Mouse (Mus musculus): ENCODE data around the gene Angptl4. TPM values are rescaled to one million over a fixed set of nuclear protein-coding genes. Genes with fewer than 3 reads are reported as not detected.
"Not testable (repeated sequence)": the region's sequence is repeated elsewhere in the genome, so short reads cannot be mapped to it uniquely, and the experiment has no call there.

Gene Angptl4
- total RNA-seq, 2 experiments from 2014 or later, result 3.8 to 4.0 TPM

DNA sequence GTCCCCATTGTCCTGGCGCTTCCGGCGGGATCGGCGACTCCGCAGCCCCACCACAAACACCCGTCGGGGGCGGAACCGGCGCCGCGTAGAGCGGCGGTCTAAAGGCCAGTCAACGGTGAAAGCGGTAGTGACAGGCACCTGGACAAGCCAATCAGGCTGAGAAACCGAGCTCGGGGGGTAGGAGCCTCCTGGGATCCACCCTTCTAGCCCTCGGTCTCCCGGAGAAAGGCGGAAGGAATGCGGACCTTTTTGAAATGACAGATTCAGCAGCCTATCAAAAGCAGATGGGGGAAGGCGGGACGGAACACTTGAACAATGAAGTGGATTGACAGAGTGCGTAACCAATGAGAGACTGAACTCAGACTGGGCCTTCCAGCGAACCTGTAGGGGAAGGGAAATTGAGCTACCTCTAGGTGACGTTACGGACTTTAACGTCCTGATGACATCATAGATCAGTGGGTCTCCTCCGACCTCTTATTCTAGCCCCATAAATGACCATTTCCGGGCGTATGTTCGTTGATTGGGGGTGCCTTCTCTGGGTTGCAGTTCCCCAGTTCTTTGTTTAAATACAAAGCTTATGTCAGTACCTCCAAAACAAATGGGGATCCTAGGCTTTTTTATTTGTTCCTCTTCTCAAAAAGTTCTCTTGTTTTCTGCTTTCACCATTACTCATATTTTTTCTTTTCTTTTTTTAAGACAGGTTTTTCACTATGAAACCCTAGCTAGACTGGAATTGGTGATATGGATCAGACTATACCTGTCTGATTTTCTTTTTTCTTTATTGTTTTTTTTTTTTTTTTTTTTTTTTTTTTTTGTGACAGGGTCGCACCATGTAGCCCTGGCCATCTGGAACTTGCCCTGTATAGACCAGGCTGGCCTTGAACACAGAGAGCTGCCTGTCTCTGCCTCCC is 21.1 kb downstream of the Angptl4 start, which contains the start of gene Rab11b:
Gene Rab11b, minus strand, starts transcription at position 276 of the 911 bp plus-strand sequence.
- DNase-seq (ENCODE audit: extremely low spot score in 1 of 2, low spot score in 1 of 2), result peak; percentile 97 to 98

DNA sequence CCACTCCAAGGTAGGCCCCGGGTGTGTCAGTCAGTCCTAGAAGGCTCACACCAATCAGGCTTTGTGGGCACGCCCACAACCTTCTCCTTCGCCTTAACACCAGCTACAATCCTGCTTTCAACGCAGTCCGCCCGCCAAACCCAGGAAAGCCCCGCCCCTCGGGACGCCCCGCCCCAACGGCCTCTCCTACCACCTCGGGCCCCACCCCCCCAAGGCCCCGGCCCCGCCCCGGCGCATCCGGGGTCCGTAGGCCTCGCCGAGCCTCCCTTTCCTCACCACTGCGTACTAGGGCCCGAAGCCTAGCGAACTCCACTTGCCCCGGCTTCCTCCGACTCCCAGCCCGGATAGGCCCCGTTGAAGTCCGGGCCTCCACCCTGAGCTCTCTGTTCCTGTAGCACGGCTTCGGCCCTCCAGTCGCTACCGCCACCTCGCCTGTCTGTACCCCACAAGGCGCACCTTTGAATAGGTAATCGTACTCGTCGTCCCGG is 21.8 kb downstream of the Angptl4 start:
- peak; percentile 72 to 77 for DNase-seq (ENCODE audit: extremely low spot score in 1 of 2, low spot score in 1 of 2)

DNA sequence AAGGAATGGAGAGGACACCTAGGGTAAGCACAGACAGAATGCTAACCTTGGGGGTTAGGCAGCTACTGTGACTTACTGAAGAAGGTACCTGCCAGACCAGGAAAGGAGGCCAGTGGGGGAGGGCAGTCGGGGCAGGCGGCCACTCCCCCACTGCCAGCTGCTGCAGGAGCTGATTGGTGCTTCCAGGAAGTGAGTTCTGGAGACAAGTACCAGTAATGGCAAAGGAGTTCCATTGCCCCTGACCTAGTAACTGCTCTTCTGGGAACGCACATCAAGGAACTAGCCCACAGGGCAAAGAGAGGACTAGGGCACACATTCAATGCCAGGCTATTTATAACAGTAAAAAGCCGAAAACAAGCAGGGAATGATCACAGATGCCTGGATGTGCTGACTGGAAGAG is 24.4 kb downstream of the Angptl4 start:
- no peak for DNase-seq (ENCODE audit: extremely low spot score in 1 of 2, low spot score in 1 of 2)

DNA sequence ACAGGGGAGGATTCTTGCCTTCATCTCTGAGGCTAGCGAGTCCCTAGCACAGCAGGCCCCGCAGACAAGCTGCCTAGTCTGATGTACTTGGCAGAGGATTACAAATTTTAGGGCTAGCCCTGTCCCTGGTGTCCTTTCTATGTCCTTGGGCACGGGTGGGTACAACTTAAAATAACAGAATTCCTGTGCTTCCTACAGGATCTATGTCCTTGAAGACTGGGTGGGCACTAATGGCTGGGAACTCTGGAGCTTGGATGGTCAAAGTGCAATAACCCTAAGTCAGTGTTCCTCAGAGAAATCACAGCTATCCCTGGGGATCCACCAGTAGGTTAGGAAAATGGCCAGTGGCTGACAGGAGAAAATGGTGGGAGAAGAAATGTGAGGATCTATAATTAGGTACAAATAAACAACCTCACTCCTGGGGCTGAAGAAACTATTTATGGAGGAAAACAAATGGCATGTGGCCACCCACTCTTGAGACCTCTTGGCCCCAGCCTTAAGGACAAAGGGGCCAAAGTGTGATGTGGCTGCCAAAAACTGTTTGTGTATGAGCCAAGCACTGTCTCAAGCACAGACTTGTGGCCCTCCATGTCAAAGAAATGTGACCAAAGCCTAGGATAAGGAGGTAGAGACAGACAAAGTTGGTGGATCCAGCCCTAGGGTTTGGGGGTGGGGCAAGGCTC is 25.4 kb downstream of the Angptl4 start:
- no peak for DNase-seq (ENCODE audit: extremely low spot score in 1 of 2, low spot score in 1 of 2)

DNA sequence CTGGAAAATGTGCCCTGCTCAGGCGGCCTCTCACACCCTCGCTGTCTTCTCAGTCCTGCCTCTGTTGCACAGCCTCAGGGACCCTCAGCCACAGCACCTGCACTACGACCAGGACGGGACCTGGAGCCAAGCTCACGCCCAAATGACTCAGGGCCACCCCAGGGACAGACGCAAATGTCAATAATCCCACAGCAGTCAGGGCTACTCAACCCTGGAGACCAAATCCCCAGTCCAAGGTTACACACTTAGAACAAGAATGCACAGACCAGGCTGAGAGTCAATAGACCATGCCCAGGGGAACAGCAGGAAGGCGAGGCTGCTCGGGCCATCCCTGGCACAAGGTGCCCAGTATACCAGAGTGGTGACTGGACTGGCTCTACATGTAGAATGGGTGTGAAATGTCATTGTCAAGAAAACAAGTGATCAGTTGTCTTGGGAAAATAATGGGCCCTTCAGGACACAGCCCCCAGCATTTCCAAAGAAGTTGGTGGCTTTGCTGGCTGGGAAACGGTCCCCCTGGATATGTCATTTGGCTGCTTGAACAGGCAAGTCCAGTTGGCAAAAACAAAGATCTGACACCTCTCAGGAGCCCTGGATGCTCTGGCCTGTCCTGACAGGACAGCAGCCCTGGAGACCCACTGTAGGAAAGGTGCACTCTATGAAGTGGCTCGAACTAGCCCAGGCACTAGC is 26.1 kb downstream of the Angptl4 start:
- DNase-seq (ENCODE audit: extremely low spot score in 1 of 2, low spot score in 1 of 2), result no peak

DNA sequence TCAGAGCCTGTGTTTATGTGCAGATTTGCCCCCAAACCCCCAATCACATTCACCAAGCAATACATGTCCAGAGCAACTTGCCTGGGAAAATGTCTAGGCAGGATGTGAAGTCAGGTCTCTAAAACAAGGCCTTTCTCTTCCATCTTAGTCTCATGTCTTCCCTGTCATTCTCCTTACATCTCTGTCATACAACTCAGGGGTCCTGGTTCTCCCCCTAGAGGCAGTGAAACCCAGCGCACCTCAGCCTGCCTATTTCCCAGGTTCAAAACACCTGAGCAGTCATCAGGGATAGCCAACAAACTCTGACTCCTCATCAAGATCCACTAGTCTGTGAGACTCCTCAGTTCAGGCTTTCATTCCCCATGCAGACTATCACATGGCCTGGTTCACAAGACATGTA is 27.0 kb downstream of the Angptl4 start:
- DNase-seq (ENCODE audit: extremely low spot score in 1 of 2, low spot score in 1 of 2), result no peak

DNA sequence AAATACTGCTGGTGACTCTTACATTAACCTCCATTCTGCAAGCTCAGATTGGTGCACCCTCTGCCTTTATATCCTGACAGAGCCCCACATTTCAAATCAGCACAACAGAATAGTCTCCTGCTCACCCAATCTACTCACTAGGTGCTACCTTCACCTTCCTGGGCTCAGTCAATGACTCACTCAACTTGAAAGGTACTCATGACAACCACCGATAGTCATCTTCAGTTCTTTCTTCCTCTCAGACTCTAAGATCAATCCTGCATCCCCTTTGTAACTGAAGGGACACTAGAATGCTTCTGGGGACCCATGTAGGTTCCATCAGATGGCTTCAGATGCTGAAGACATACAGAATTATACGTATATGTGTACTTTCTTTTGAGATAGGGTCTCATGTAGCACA is 29.3 kb downstream of the Angptl4 start:
- DNase-seq (ENCODE audit: extremely low spot score in 1 of 2, low spot score in 1 of 2), result no peak

DNA sequence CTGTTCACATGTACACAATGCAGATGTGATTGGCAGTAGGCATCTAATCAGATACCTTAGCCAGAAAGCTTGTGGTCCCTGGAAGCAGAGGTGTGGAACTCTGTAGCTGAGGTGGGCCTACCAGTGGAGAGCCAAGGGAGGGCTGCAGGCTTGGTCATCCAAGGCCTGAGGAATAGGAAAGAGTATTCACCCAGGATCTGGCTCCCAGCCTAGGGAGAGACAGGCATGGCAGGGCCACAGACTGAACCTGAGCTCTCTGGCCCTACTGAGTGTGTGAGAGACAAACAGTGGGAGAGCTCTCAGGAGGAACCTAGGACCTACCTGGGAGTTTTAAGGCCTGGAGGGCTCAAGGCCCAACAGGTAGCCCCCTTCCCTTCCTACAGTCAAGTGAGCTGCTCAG is 30.4 kb downstream of the Angptl4 start:
- DNase-seq (ENCODE audit: extremely low spot score in 1 of 2, low spot score in 1 of 2), result no peak

DNA sequence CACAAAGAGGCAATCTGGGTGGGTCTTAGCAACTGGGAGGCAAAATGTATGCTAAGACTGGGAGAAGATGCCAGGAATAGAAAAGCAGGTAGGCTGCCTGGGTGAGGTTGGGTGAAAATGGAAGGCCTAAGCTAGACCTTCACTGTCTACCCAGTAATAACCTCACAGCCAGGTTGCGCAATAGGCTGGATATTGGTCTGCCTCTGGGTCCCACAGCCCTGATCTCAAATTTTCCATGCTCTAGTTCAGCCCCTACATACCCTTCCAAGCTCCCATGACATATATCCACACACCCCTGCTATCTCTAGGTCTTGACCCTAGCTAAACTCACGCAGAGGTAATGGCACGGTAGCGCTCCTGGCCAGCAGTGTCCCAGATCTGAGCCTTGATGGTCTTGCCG is 32.2 kb downstream of the Angptl4 start:
- no peak for DNase-seq (ENCODE audit: extremely low spot score in 1 of 2, low spot score in 1 of 2)

DNA sequence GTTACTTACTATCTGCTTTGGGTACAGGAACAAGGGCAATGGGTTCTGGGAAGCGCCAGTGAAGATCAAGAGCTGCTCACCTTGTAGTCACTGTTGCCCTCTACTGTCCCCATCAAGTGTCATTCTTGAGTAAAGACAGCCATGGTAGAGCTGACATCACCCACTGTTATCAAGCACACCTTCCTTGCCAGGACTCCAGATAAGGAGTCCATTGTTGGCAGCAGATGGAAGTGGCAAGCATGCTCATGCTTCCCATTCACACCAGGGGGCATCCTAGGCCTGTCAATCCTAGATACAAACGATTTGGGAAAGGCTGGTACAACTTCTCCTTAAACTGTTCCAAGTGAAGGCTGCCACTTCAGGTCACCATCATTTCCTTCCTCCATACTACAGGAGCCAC is 35.6 kb downstream of the Angptl4 start:
- DNase-seq (ENCODE audit: extremely low spot score in 1 of 2, low spot score in 1 of 2), result no peak

DNA sequence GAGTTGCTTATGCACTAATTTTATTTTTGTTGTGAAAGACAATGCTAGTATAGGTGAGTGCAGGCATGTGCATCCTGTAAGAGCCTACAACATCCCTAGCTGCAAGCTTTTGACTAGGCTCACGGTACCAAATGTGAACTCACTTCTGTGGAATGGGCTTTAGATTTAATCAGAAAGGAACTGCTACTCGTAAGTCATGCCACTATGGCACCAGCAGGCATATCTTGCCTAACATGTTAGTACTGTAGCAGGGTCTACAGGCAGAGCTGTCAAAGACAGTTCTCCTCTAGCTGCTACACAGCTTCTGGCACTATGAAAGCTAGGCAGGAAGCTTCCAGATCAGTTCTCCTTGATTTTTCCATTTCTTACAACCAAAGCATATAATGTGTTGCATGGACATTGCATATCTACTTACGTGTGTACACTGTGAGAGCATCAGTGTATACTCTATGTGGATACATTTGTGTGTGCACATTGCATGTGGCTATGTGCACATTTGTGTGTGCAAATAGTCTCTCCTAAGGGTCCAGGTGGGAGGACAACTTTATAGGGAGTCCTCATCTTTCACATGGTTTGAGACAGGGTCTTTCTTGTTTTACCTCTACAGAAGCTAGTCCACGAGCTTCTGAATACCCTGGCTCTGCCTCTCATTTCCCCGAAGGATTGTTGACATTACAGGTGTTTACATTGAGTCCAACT is 36.8 kb downstream of the Angptl4 start:
- DNase-seq (ENCODE audit: extremely low spot score in 1 of 2, low spot score in 1 of 2), result no peak

DNA sequence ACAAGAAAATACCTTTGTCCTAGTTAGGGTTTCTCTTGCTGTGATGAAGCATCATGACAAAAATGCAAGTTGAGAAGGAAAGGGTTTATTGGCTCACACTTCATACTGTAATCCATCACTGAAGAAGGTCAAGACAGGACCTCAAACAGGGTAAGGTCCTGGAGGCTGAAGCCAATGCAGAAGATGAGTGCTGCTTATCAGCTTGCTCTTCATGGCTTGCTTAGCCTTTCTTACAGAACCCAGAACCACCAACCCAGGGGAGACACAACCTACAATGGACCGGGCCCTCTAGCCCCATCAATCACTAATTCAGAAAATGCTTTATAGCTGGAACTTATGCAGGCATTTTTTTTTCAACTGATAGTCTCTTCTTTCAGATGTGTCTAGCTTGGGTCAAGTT is 39.2 kb downstream of the Angptl4 start:
- no peak for DNase-seq (ENCODE audit: extremely low spot score in 1 of 2, low spot score in 1 of 2)

DNA sequence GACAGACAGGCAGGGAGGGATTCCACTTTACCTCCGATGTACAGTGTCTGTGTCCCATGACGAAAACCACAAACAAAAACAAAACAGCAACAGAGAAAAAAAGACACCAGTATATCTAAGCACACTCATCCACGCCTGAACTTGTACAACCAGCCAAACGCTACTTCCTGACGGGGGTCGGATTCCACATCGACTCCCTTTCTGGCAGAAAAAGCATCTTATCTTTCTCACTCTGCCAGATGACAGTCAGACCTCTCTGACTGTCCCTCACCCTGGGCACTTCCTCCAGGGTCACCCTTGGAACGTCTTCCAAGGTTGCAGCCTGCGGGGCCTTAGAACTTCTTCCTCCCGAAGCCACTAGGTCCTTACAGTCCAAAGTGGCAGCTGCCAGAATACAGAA is 48.1 kb downstream of the Angptl4 start:
- not testable (repeated sequence) for DNase-seq (ENCODE audit: extremely low spot score in 1 of 2, low spot score in 1 of 2)

DNA sequence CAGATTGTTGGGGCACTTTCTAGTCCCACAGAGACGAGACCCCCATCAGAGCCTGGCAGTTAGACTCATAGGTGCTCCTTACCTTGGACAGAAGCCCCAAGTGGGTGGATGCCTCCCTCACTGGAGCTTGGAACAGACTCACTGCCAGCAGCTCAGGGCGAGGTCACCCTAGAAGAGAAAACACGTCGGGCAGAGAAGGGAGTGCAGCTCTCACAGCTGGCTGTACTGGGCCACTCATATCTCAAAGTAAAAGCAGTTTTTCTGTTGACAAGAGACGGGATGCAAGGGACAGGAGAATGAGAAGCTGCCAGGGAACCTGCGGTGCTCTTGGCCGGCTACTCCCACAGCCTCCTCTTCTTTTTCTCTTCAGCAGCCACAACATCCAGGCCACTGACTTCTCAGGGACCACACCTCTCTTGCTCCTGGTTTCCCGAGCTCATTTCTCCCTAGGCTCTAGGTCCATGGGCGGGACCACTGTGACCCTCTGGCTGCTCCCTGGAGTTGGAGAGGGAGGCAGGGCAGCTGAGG is 49.0 kb downstream of the Angptl4 start:
- not testable (repeated sequence) for DNase-seq (ENCODE audit: extremely low spot score in 1 of 2, low spot score in 1 of 2)

DNA sequence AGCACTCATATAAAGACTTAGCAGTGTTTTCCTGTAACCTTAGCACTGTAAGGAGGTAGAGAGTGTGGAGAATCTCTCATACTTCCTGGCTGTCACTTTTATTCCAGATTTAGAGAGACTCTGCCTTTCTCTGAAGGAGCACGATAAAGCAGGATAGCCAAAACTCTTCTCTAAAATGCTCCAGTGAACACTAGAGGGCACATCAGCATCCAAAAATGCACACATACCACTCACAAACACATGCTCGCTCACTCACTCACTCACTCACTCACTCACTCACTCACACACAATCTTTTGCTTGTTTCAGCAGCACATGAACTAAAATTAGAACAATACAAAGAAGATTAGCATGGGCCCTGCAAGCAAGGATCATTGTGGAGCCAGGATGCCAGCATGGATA is 52.4 kb downstream of the Angptl4 start:
- DNase-seq (ENCODE audit: extremely low spot score in 1 of 2, low spot score in 1 of 2), result no peak

DNA sequence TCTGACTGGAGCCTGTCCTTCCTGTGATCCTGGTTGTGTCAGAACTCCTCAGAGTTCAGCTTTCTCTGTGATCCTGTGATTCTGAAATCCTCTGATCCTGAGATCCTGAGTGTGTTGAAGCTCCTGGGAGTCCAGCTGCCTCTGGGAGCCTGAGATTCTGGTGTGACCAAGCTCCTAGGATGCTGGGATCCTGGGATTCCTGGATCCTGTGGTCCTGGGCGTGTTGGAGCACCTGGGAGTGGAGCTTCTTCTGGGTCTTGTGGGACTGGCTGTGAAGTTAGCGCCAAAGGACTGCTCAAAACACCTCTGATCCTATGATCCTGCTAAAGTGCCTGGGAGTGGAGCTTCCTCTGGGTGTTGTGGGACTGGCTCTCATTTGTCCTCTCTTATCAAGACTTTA is 53.2 kb downstream of the Angptl4 start:
- no peak for DNase-seq (ENCODE audit: extremely low spot score in 1 of 2, low spot score in 1 of 2)

All from layer of hippocampus, postnatal 25 days (tissue).